Mouse (Mus musculus) heart, postnatal 0 days (tissue): ENCODE results near the gene Tomm20. TPM values are rescaled to one million over a fixed set of nuclear protein-coding genes. Genes with fewer than 3 reads are reported as not detected.
"Not testable (repeated sequence)": the region's sequence is repeated elsewhere in the genome, so short reads cannot be mapped to it uniquely, and the experiment has no call there.

Source experiments
- ATAC-seq: fragments of 200-750 bp; cut with Nextera tagmentation; 2 replicates; pipeline ENCODE4 v1.8.0; 2017; ENCODE audit warnings: low read depth, moderate number of reproducible peaks, moderate library complexity; ENCODE audit not compliant: insufficient read depth
- DNase-seq: peaks from one replicate; pipeline ENCODE4 v3.0.0-alpha.2; 2016; ENCODE audit warnings: low spot score
- H3K27ac ChIP-seq: fragments of 300-500 bp; sonication (generic); 2 replicates; pipeline ENCODE4 v1.5.1; 2014; ENCODE audit warnings: low read depth, mild to moderate bottlenecking
- H3K27me3 ChIP-seq: fragments of 300-500 bp; sonication (generic); 2 replicates; pipeline ENCODE4 v1.6.1; 2014; ENCODE audit warnings: low read length, mixed read lengths; ENCODE audit not compliant: control insufficient read depth, insufficient read depth
- H3K36me3 ChIP-seq: fragments of 300-500 bp; sonication (generic); replicated peaks from 2 replicates; pipeline ENCODE4 v1.6.1; 2014; ENCODE audit warnings: low read length, mixed read lengths; ENCODE audit not compliant: control insufficient read depth, insufficient read depth
- H3K4me1 ChIP-seq: fragments of 300-500 bp; sonication (generic); 2 replicates; pipeline ENCODE4 v1.6.1; 2014; ENCODE audit warnings: antibody characterized with exemption; ENCODE audit not compliant: control insufficient read depth, insufficient read depth
- H3K4me2 ChIP-seq: fragments of 300-500 bp; sonication (generic); 2 replicates; pipeline ENCODE4 v1.6.1; 2014; ENCODE audit warnings: low read depth, mild to moderate bottlenecking, low read length, moderate library complexity
- H3K4me3 ChIP-seq: fragments of 300-500 bp; sonication (generic); 2 replicates; pipeline ENCODE4 v1.5.1; 2014; ENCODE audit warnings: low read depth, low read length
- H3K9ac ChIP-seq: fragments of 300-500 bp; sonication (generic); replicated peaks from 2 replicates; pipeline ENCODE4 v1.6.1; 2014; ENCODE audit warnings: low read depth, low read length, mixed read lengths
- H3K9me3 ChIP-seq: fragments of 300-500 bp; sonication (generic); replicated peaks from 2 replicates; pipeline ENCODE4 v1.6.1; 2016; ENCODE audit warnings: low read length; ENCODE audit not compliant: control insufficient read depth
- CTCF ChIP-seq: IDR thresholded peaks from 2 replicates; pipeline ENCODE4 v1.5.1; 2016; ENCODE audit warnings: antibody characterized with exemption, control low read depth, low read depth
- EP300 ChIP-seq: IDR thresholded peaks from 2 replicates; pipeline ENCODE4 v1.6.1; 2016; ENCODE audit warnings: antibody characterized with exemption, low read depth
- WGBS: fragments of 180-500 bp; shearing (Covaris S2); extraction: QIAGEN DNeasy Blood & Tissue Kit; methylation state at CpG from one replicate; pipeline ENCODE4 v1.1.7; 2014; 5-methylcytosine and 5-hydroxymethylcytosine counted together
- polyA plus RNA-seq: library from polyadenylated mRNA; unstranded; fragments of >200 nt; fragmentation: Nextera tagmentation; extraction: Ambion mirVana; gene quantifications from 2 replicates; pipeline ENCODE4 v1.2.1, GENCODE M21; 2015
- total RNA-seq: library from RNA; depleted of rRNA; stranded (reverse); fragments of >200 nt; gene quantifications from 2 replicates; pipeline ENCODE4 v1.2.3, GENCODE M21; 2014; ENCODE audit warnings: low replicate concordance

Gene Tomm20
- total and polyA plus RNA-seq, 2 experiments from 2014 or later: 65.3 to 213 TPM

DNA sequence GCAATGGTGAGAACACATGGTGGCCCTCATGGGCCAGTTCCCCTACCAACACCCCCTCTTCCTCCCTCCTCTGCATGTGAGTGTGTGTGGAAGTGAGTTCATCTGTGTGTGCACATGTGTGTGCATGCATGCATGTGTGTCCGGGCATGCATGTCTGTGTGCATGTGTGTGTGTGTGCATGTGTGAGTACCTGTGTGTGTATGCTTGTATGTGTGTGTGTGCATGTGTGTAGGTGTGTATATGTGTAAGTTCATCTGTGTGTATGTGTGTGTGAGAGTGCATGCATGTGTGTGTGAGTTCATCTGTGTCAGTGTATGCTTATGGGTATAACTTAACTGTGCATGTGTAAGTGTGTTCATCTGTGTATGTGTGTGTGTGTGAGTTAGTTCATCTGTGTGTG lies 27.3 kb downstream of the Tomm20 start:
- TF ChIP-seq CTCF: no peak
- TF ChIP-seq EP300: no peak
- Histone ChIP-seq H3K4me1 (peaks cover 27% of the 10 kb centered on the region), H3K27me3 (no peaks in the 10 kb centered on the region), H3K4me2 (no peak overlapping the region), H3K9me3 (no peaks in the 10 kb centered on the region), H3K27ac (peak overlapping the region; percentile 84; the same call in 1 of the 2 replicates), H3K36me3 (no peaks in the 10 kb centered on the region), H3K4me3 (no peak overlapping the region), H3K9ac (no peak overlapping the region)
- ATAC-seq (no peak), DNase-seq (no peak)
- WGBS: 86% methylated on average over 1 of the region's 1 CpGs

DNA sequence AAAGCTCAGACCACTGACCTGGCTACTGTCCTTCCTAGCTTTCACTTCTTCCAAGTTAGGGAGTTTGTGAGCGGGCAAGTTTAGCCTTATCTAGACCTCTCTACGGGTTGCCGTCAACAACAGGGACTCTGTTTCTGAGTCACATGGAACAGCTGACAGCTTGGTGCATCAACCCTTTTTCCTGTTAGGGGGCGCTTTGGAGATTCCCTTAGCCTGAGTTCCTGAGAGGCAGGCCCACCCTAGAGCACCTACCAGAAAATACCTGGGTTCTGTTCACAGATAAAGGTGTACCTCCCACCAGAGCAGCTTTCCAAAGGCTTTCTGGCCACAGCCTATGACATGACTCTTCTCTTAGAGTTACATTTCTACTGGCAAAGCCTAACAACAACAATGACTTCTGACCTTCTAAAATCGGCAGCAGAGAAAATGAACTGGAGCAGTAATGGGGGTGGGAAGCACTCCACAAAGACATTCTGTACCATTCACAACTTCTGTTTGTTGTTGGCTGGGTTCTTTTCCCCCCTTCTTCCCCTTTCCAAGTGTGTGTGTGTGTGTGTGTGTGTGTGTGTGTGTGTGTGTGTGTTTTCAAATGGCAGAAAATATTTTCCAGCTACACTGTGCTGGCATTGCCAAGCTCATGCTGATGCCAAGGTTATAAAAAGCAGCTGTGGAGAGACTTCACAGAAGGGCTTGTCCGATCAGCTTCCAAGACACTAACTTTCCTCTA lies 28.3 kb downstream of the Tomm20 start:
- Histone ChIP-seq H3K27ac (peak overlapping the region; percentile 84), H3K9ac (no peak overlapping the region), H3K4me1 (peaks cover 30% of the 10 kb centered on the region), H3K4me2 (no peak overlapping the region), H3K27me3 (no peaks in the 10 kb centered on the region), H3K4me3 (no peak overlapping the region), H3K9me3 (no peaks in the 10 kb centered on the region), H3K36me3 (no peaks in the 10 kb centered on the region)
- WGBS: 19% methylated on average over 6 of the region's 6 CpGs
- peak; percentile 55 for ATAC-seq
- DNase-seq: peak; percentile 73
- TF ChIP-seq CTCF (no peak; the same call in 1 of the 2 replicates), EP300 (no peak)

DNA sequence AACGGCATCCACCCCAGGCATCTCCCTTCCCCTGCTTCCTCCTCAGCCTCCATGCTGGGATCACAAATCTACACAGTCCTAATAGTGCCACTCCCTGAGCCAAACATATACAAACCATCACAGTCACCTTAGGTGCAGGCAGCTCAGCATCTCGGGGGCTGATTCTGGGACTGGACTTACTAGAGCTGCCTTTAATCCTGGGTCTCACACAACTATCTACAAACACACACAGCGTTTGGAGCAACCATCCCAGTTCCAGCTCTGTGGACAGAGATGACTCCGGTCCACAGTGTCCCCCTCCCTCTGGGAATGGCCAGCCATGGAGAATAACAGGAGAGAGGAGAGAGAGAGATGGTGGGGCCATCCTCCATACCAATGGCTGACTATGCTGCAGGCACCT lies 29.0 kb downstream of the Tomm20 start:
- TF ChIP-seq CTCF: no peak
- no peak for TF ChIP-seq EP300
- Histone ChIP-seq H3K9me3 (no peaks in the 10 kb centered on the region), H3K27me3 (no peaks in the 10 kb centered on the region), H3K9ac (no peak overlapping the region), H3K27ac (peak overlapping the region; percentile 84), H3K4me1 (peaks cover 30% of the 10 kb centered on the region), H3K36me3 (no peaks in the 10 kb centered on the region), H3K4me3 (no peak overlapping the region), H3K4me2 (no peak overlapping the region)
- WGBS: 82% methylated on average over 4 of the region's 4 CpGs
- no peak for ATAC-seq
- DNase-seq: no peak

DNA sequence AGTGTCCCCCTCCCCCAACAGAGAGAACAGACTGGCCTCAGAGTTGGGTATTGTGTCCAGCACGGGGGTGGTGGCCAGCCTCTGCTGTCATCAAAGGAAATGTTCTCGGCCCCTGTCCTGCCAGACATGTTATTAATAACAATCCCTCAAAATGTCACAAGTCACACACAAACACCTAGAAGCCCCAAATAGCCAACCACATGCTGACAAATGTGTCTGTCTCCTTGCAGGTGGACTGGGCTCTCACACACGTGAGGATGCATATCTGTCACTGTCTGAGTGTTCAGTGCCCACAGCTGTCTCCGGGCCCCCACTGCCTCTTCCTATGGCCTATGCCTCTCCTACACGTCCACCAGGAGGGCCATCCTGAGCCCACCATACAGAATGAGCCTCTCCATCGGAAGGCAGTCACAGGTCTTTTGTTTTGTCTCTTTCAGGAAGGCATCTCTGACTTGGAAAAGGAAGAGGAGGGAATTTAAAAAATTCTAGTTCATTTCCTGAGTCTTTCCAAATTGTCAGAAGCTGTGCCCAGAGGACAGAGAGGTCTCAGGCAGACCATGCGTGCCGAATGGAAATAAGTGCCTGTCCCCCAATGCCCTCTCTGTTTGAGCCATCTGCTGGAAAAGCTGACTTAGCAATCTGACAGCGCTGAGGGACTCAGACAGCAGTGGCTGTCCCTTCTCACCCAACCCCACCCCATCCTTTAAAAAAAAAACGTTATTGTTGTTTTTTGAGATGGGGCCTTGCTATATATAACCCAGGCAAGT lies 30.9 kb downstream of the Tomm20 start:
- Histone ChIP-seq H3K4me1 (peaks cover 30% of the 10 kb centered on the region), H3K9me3 (no peaks in the 10 kb centered on the region), H3K27me3 (no peaks in the 10 kb centered on the region), H3K4me3 (no peak overlapping the region), H3K36me3 (no peaks in the 10 kb centered on the region), H3K9ac (no peak overlapping the region), H3K4me2 (no peak overlapping the region), H3K27ac (0 out of 2 replicates have a peak overlapping the region, but pooled peaks have one; percentile 11)
- ATAC-seq (no peak), DNase-seq (peak; percentile 25)
- TF ChIP-seq EP300 (no peak), CTCF (no peak)
- 38% methylated on average over 10 of the region's 10 CpGs for WGBS

DNA sequence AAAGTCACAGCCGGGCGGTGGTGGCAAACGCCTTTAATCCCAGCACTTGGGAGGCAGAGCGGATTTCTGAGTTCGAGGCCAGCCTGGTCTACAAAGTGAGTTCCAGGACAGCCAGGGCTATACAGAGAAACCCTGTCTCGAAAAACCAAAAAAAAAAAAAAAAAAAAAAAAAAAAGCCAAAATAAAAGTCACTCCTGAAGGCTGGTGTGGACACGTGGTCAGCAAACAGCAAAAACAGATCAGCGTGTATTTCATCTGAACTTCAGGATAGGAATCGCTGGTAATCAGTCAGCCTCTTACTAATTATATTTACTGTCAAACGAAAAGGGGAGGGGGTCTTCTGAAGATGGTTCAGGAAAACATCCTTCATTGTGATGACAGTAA lies 31.5 kb downstream of the Tomm20 start:
- not testable (repeated sequence) for H3K36me3 ChIP-seq, H3K27me3 ChIP-seq, H3K9ac ChIP-seq, ATAC-seq, H3K27ac ChIP-seq, DNase-seq, H3K4me2 ChIP-seq, H3K4me3 ChIP-seq, H3K9me3 ChIP-seq
- H3K4me1 ChIP-seq: peaks cover 30% of the 10 kb centered on the region
- WGBS: 60% methylated on average over 9 of the region's 10 CpGs
